Mouse (Mus musculus) forebrain, embryonic 10.5 days (tissue): ENCODE results near the gene Cd3eap. TPM values are rescaled to one million over a fixed set of nuclear protein-coding genes. Genes with fewer than 3 reads are reported as not detected.

Experiments
- DNase-seq: peaks from one replicate; pipeline ENCODE4 v3.0.0-alpha.2; 2017; ENCODE audit warnings: low spot score; ENCODE audit errors: extremely low spot score
- H3K27ac ChIP-seq: fragments of 300-500 bp; sonication (generic); 2 replicates; pipeline ENCODE4 v1.5.1; 2016; ENCODE audit warnings: mild to moderate bottlenecking
- H3K27me3 ChIP-seq: fragments of 300-500 bp; sonication (generic); 2 replicates; pipeline ENCODE4 v1.6.1; 2016; ENCODE audit warnings: mild to moderate bottlenecking; ENCODE audit not compliant: poor library complexity, severe bottlenecking
- H3K36me3 ChIP-seq: fragments of 300-500 bp; sonication (generic); replicated peaks from 2 replicates; pipeline ENCODE4 v1.6.1; 2016; ENCODE audit warnings: mild to moderate bottlenecking, moderate library complexity
- H3K4me1 ChIP-seq: fragments of 300-500 bp; sonication (generic); 2 replicates; pipeline ENCODE4 v1.6.1; 2016
- H3K4me3 ChIP-seq: fragments of 300-500 bp; sonication (generic); 2 replicates; pipeline ENCODE4 v1.5.1; 2016; ENCODE audit warnings: mild to moderate bottlenecking, moderate library complexity
- H3K9me3 ChIP-seq: fragments of 300-500 bp; sonication (generic); 2 replicates; pipeline ENCODE4 v1.6.1; 2016; ENCODE audit warnings: mild to moderate bottlenecking, moderate library complexity
- WGBS: fragments of 180-500 bp; shearing (Covaris S2); methylation state at CpG from one replicate; pipeline ENCODE4 v1.1.7; 2016; 5-methylcytosine and 5-hydroxymethylcytosine counted together
- polyA plus RNA-seq: library from polyadenylated mRNA; unstranded; fragments of >200 nt; fragmentation: Nextera tagmentation; extraction: Ambion mirVana; gene quantifications from 2 replicates; pipeline ENCODE4 v1.2.1, GENCODE M21; 2016

The Cd3eap gene
- polyA plus RNA-seq, 1 experiment from 2014 or later: 32.2 TPM

DNA sequence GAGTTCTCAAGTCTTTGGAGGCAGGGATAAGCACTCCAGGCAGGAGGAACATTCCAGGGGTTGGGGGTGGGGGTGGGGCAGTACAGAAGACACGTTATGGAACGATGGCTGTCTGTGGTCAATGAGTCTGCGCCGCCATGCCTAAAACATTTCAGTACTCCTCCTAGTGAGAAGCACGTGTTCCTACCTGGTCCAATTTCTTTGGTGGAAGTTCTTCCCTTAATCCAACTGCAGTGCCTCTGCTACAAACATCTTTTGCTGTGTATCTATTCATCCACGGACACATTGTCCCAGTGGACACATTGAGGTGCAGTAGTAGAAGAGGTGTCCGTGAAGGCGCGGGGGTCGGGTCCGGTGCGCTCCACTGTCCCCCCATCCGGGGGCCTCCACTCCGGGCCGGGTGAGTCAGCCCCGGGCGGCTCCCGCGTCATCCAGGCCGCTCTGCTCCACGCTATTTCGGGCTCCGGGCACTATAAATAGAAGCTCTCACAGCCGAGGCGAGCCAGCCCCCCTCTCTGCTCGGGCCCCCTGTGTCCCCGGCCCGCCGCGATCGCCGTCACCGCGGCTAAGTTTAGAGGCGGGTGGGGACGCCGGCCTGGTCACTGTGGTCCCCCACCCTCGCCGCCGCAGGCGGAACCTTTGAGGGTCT is 17.4 kb downstream of the Cd3eap start:
- 2% methylated on average over 41 of the region's 41 CpGs for WGBS
- H3K4me1 ChIP-seq: peaks cover 46% of the 10 kb centered on the region
- no peaks in the 10 kb centered on the region for H3K36me3 ChIP-seq
- H3K9me3 ChIP-seq: no peaks in the 10 kb centered on the region
- H3K27ac ChIP-seq: peak overlapping the region; percentile 71
- DNase-seq: peak; percentile 48
- peaks cover 27% of the 10 kb centered on the region for H3K27me3 ChIP-seq
- peak overlapping the region; percentile 64 for H3K4me3 ChIP-seq

GRCm38 (mm10) chr7:19341250-19341649 is 18.0 kb downstream of the Cd3eap start:
- 18% methylated on average over 10 of the region's 10 CpGs for WGBS
- peak overlapping the region; percentile 64 for H3K4me3 ChIP-seq
- peaks cover 31% of the 10 kb centered on the region for H3K27me3 ChIP-seq
- H3K36me3 ChIP-seq: no peaks in the 10 kb centered on the region
- H3K4me1 ChIP-seq: peaks cover 44% of the 10 kb centered on the region
- DNase-seq: no peak
- no peaks in the 10 kb centered on the region for H3K9me3 ChIP-seq
- H3K27ac ChIP-seq: peak overlapping the region; percentile 71; the same call in 1 of the 2 replicates

DNA sequence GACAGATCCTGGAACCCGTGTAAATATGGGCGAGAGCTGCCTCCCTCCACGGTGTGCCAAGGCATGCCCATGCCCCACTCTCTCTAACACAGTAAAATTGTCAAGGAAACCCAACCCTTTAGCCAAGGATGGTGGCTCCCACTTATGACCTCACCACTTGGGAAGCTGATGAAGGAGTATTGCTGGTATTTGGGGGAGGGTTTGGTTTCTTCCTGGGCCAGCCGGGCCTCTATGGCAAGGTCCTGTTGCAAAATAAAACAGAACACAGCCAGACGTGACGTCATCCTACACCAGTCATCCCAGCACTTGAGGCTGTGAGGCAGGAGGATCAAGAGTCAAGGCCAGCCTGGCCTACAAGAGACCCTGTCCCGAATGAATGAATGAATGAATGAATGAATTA is 20.7 kb downstream of the Cd3eap start:
- Histone ChIP-seq H3K27ac (no peak overlapping the region), H3K9me3 (no peaks in the 10 kb centered on the region), H3K4me3 (no peak overlapping the region), H3K27me3 (peaks cover 39% of the 10 kb centered on the region), H3K36me3 (no peaks in the 10 kb centered on the region), H3K4me1 (peaks cover 32% of the 10 kb centered on the region)
- no peak for DNase-seq
- WGBS: 79% methylated on average over 7 of the region's 7 CpGs

- DNase-seq: no peak
Measured at GRCm38 (mm10) chr7:19338060-19338459, 21.2 kb downstream of the Cd3eap start.

GRCm38 (mm10) chr7:19337122-19337521 is 22.2 kb downstream of the Cd3eap start:
- DNase-seq: no peak
- Histone ChIP-seq H3K36me3 (no peaks in the 10 kb centered on the region), H3K9me3 (peaks cover 3% of the 10 kb centered on the region; the same call in 1 of the 2 replicates), H3K4me3 (no peak overlapping the region), H3K27ac (no peak overlapping the region), H3K27me3 (peaks cover 47% of the 10 kb centered on the region), H3K4me1 (peaks cover 32% of the 10 kb centered on the region)
- WGBS: 64% methylated on average over 10 of the region's 10 CpGs

More at GRCm38 (mm10) chr7:19338060-19338459, 21.2 kb downstream of the Cd3eap start:
- H3K4me3 ChIP-seq: no peak overlapping the region
- H3K27me3 ChIP-seq: peaks cover 42% of the 10 kb centered on the region
- H3K27ac ChIP-seq: no peak overlapping the region
- H3K4me1 ChIP-seq: peaks cover 33% of the 10 kb centered on the region
- H3K9me3 ChIP-seq: no peaks in the 10 kb centered on the region
- no peaks in the 10 kb centered on the region for H3K36me3 ChIP-seq
- WGBS: 59% methylated on average over 2 of the region's 2 CpGs

GRCm38 (mm10) chr7:19335583-19335982 is 23.7 kb downstream of the Cd3eap start:
- peaks cover 3% of the 10 kb centered on the region; the same call in 1 of the 2 replicates for H3K9me3 ChIP-seq
- no peak overlapping the region for H3K4me3 ChIP-seq
- WGBS: 43% methylated on average over 3 of the region's 3 CpGs
- H3K4me1 ChIP-seq: peaks cover 21% of the 10 kb centered on the region
- DNase-seq: no peak
- H3K27me3 ChIP-seq: peaks cover 42% of the 10 kb centered on the region
- H3K27ac ChIP-seq: no peak overlapping the region
- H3K36me3 ChIP-seq: no peaks in the 10 kb centered on the region

DNA sequence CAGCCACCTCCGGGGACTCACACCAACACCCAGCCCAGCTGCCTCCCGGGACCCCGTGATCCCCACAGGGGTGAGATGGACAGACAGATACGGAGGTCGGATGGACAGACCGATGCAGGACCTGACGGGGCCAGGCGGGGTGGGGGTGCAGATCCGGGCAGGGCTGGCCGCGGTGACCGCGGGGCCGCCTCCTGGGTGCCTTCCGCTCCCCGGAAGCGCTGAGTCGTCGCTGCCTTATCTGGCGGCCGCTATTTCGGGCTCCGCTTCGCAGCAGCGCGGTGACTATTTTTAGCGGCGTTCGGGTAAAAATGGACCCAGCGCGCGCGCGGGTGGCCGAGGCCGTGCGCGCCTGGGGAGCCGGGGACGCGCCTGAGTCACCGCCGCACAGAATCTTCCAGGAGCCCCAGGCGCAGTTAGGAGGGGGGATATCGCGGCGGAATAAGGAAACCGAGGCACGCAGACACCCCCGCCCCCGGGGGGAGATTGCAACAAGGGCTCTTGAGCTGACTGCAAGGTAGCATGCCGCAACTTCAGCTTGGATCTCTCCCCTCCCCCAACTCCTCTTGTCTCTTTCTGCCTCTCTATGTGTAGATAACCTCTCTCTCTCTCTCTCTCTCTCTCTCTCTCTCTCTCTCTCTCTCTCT is 26.5 kb downstream of the Cd3eap start:
- peak; percentile 39 for DNase-seq
- peak overlapping the region; percentile 90 for H3K27ac ChIP-seq
- under 1% methylated on average over 52 of the region's 52 CpGs for WGBS
- H3K36me3 ChIP-seq: no peaks in the 10 kb centered on the region
- peaks cover 3% of the 10 kb centered on the region; the same call in 1 of the 2 replicates for H3K9me3 ChIP-seq
- H3K27me3 ChIP-seq: peaks cover 37% of the 10 kb centered on the region
- H3K4me3 ChIP-seq: peak overlapping the region; percentile 77
- peaks cover 23% of the 10 kb centered on the region for H3K4me1 ChIP-seq

DNA sequence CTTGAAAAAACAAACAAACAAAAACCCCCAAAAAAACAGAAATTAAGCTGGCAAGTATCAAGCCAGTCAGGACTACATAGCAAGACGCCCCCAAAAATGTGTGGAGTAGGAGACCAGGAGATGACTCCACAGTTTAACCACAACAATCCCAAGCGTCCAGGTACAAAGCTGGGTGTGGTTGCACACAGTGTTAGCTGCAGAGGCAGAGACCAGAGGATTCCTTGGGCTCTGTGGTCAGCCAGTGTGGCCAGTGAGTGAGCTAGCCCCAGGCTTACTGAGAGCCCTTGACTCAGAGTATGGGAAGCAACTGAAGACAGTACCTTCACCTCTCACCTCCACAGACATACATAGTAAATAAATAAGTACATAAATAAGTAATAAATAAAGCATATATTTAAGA is 27.4 kb downstream of the Cd3eap start:
- H3K27me3 ChIP-seq: peaks cover 32% of the 10 kb centered on the region
- peaks cover 3% of the 10 kb centered on the region; the same call in 1 of the 2 replicates for H3K9me3 ChIP-seq
- WGBS: 69% methylated on average over 2 of the region's 2 CpGs
- peaks cover 33% of the 10 kb centered on the region for H3K4me1 ChIP-seq
- no peak for DNase-seq
- no peak overlapping the region for H3K27ac ChIP-seq
- H3K36me3 ChIP-seq: no peaks in the 10 kb centered on the region
- H3K4me3 ChIP-seq: peak overlapping the region; percentile 10; the same call in 1 of the 2 replicates

GRCm38 (mm10) chr7:19328425-19328824 is 30.9 kb downstream of the Cd3eap start:
- Histone ChIP-seq H3K4me3 (no peak overlapping the region), H3K36me3 (no peaks in the 10 kb centered on the region), H3K27me3 (peaks cover 18% of the 10 kb centered on the region), H3K4me1 (peaks cover 36% of the 10 kb centered on the region), H3K27ac (no peak overlapping the region), H3K9me3 (peaks cover 3% of the 10 kb centered on the region; the same call in 1 of the 2 replicates)
- no peak for DNase-seq

GRCm38 (mm10) chr7:19327782-19328181 is 31.5 kb downstream of the Cd3eap start:
- 81% methylated on average over 5 of the region's 5 CpGs for WGBS
- Histone ChIP-seq H3K27me3 (peaks cover 21% of the 10 kb centered on the region), H3K36me3 (no peaks in the 10 kb centered on the region), H3K4me3 (peak overlapping the region; percentile 57; the same call in 1 of the 2 replicates), H3K9me3 (peaks cover 2% of the 10 kb centered on the region; the same call in 1 of the 2 replicates), H3K27ac (peak overlapping the region; percentile 82), H3K4me1 (peaks cover 30% of the 10 kb centered on the region)
- no peak for DNase-seq

- Histone ChIP-seq H3K27me3 (peaks cover 19% of the 10 kb centered on the region), H3K36me3 (no peaks in the 10 kb centered on the region), H3K27ac (peak overlapping the region; percentile 82), H3K9me3 (no peaks in the 10 kb centered on the region), H3K4me1 (peaks cover 26% of the 10 kb centered on the region), H3K4me3 (peak overlapping the region; percentile 57)
- peak; percentile 88 for DNase-seq
- 0% methylated on average over 22 of the region's 22 CpGs for WGBS
Measured at GRCm38 (mm10) chr7:19327128-19327527, 32.2 kb downstream of the Cd3eap start.

DNA sequence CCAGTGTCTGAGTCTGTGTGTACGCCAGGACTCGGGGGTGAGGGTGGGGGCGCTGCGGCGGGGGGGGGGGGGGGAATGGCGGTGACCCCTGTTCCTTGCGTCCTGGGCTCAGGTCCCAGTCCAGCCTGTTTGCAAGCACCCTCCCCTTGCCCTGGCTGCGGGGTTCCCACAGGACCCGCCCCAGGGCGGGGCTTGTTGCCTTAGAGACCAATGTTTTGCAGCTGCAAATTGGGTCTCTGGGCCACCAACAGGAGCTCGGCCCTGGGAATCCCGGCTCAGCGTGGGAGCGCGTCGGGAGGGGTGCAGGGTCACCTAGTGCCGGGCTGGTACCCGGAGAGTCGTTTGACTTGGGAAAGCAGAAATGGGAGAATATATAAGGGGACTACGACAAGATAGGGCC is 32.9 kb downstream of the Cd3eap start:
- H3K27me3 ChIP-seq: peaks cover 12% of the 10 kb centered on the region
- DNase-seq: peak; percentile 92
- H3K36me3 ChIP-seq: no peaks in the 10 kb centered on the region
- no peaks in the 10 kb centered on the region for H3K9me3 ChIP-seq
- peak overlapping the region; percentile 82 for H3K27ac ChIP-seq
- 1% methylated on average over 20 of the region's 20 CpGs for WGBS
- H3K4me1 ChIP-seq: peaks cover 30% of the 10 kb centered on the region
- H3K4me3 ChIP-seq: peak overlapping the region; percentile 57
